Mouse (Mus musculus) liver, embryonic 14.5 days (tissue): Measurements from ENCODE around the gene Angptl4.

ENCODE experiments used
- CTCF ChIP-seq: IDR thresholded peaks from 2 replicates; pipeline ENCODE4 v1.5.1; 2016; ENCODE audit warnings: antibody characterized with exemption, low read depth, control low read depth
- EP300 ChIP-seq: IDR thresholded peaks from 2 replicates; pipeline ENCODE4 v1.6.1; 2016; ENCODE audit warnings: antibody characterized with exemption, low read depth

- no peak for TF ChIP-seq CTCF
- no peak for TF ChIP-seq EP300
Observed at GRCm38 (mm10) chr17:33808192-33808591, 26.6 kb upstream of the Angptl4 start.
